Mouse (Mus musculus): Measurements from ENCODE around the gene Osgin1.

GRCm38 (mm10) chr8:119487093-119487492 lies 53.2 kb downstream of the Osgin1 start:
- no peak for TF ChIP-seq CTCF (IDR thresholded peaks at IDR 0.05; ENCODE audit: low read depth)
- TF ChIP-seq EP300 (optimal IDR thresholded peaks at IDR 0.05) = no peak
